Mouse (Mus musculus): ENCODE measurements around the gene Olfr814.
"Not testable (repeated sequence)": the region's sequence is repeated elsewhere in the genome, so short reads cannot be mapped to it uniquely, and the experiment has no call there.

Gene Olfr814

GRCm38 (mm10) chr10:129879751-129880150 lies at the start of gene Olfr814:
Gene Olfr814 (minus strand): TSS chr10:129879851.
- DNase-seq (ENCODE audit: low spot score): not testable (repeated sequence)

GRCm38 (mm10) chr10:129915497-129915896 lies 35.8 kb upstream of the Olfr814 start, which contains the start of gene Olfr816:
Gene Olfr816 (minus strand): TSS chr10:129915597.
- no peak for DNase-seq (ENCODE audit: low spot score)

GRCm38 (mm10) chr10:129905767-129906166 lies 26.1 kb upstream of the Olfr814 start, which contains the start of gene Olfr815:
Gene Olfr815 (minus strand): TSS chr10:129905867.
- not testable (repeated sequence) for DNase-seq (ENCODE audit: low spot score)

GRCm38 (mm10) chr10:129885934-129886333 lies 6.3 kb upstream of the Olfr814 start:
- DNase-seq (ENCODE audit: low spot score): no peak

GRCm38 (mm10) chr10:129885496-129885895 lies 5.8 kb upstream of the Olfr814 start:
- DNase-seq (ENCODE audit: low spot score): not testable (repeated sequence)

GRCm38 (mm10) chr10:129855067-129855466 lies 24.6 kb downstream of the Olfr814 start, which contains the start of gene Olfr813:
Gene Olfr813 (plus strand): TSS chr10:129855367.
- no peak for DNase-seq (ENCODE audit: low spot score)

- no peak for DNase-seq (ENCODE audit: low spot score)
Measured at GRCm38 (mm10) chr10:129847343-129847742, 32.3 kb downstream of the Olfr814 start.

- DNase-seq (ENCODE audit: low spot score): no peak
Measured at GRCm38 (mm10) chr10:129845994-129846393, 33.7 kb downstream of the Olfr814 start, which contains the start of gene Olfr812. Gene Olfr812 (minus strand): TSS chr10:129846094.

Measured in embryo, embryonic 10 days (tissue).